Mouse (Mus musculus): Measurements from ENCODE around the gene Prdx2. TPM values are rescaled to one million over a fixed set of nuclear protein-coding genes. Genes with fewer than 3 reads are reported as not detected.

Gene Prdx2
- polyA plus RNA-seq, 1 experiment from 2014 or later = 644 TPM

GRCm38 (mm10) chr8:84987903-84988302 is 18.5 kb downstream of the Prdx2 start:
- no peak for ATAC-seq (ENCODE audit: low read depth)
- no peaks in the 10 kb centered on the region for H3K9me3 ChIP-seq (ENCODE audit: control insufficient read depth, low read length)
- H3K4me2 ChIP-seq (ENCODE audit: low read depth, low read length) = no peak overlapping the region
- H3K36me3 ChIP-seq (ENCODE audit: control insufficient read depth, insufficient read depth, low read length) = no peaks in the 10 kb centered on the region
- no peak overlapping the region for H3K4me3 ChIP-seq (ENCODE audit: low read length)
- peaks cover 40% of the 10 kb centered on the region for H3K4me1 ChIP-seq (replicated peaks; ENCODE audit: control insufficient read depth, insufficient read depth, low read length)
- 60% methylated on average over 2 of the region's 2 CpGs for WGBS
- no peak overlapping the region for H3K9ac ChIP-seq (ENCODE audit: low read length)
- no peak overlapping the region for H3K27ac ChIP-seq (ENCODE audit: low read length)
- H3K27me3 ChIP-seq (ENCODE audit: control insufficient read depth, insufficient read depth, low read depth, low read length) = no peaks in the 10 kb centered on the region

GRCm38 (mm10) chr8:84989311-84989731 is 19.9 kb downstream of the Prdx2 start:
- H3K9me3 ChIP-seq (ENCODE audit: control insufficient read depth, low read length) = no peaks in the 10 kb centered on the region
- peaks cover 32% of the 10 kb centered on the region for H3K4me1 ChIP-seq (replicated peaks; ENCODE audit: control insufficient read depth, insufficient read depth, low read length)
- H3K9ac ChIP-seq (ENCODE audit: low read length) = peak overlapping the region; percentile 29
- peak overlapping the region; percentile 17; the same call in 1 of the 2 replicates for H3K4me3 ChIP-seq (ENCODE audit: low read length)
- H3K4me2 ChIP-seq (ENCODE audit: low read depth, low read length) = peak overlapping the region; percentile 88
- peak overlapping the region; percentile 66 for H3K27ac ChIP-seq (ENCODE audit: low read length)
- no peak for ATAC-seq (ENCODE audit: low read depth)
- no peaks in the 10 kb centered on the region for H3K27me3 ChIP-seq (ENCODE audit: control insufficient read depth, insufficient read depth, low read depth, low read length)
- H3K36me3 ChIP-seq (ENCODE audit: control insufficient read depth, insufficient read depth, low read length) = no peaks in the 10 kb centered on the region
- WGBS = 14% methylated on average over 15 of the region's 15 CpGs

GRCm38 (mm10) chr8:84989810-84990209 is 20.4 kb downstream of the Prdx2 start:
- Histone ChIP-seq H3K4me2 (ENCODE audit: low read depth, low read length) (peak overlapping the region; percentile 88), H3K27me3 (ENCODE audit: control insufficient read depth, insufficient read depth, low read depth, low read length) (no peaks in the 10 kb centered on the region), H3K9me3 (ENCODE audit: control insufficient read depth, low read length) (no peaks in the 10 kb centered on the region), H3K27ac (ENCODE audit: low read length) (peak overlapping the region; percentile 94), H3K4me1 (replicated peaks; ENCODE audit: control insufficient read depth, insufficient read depth, low read length) (peaks cover 28% of the 10 kb centered on the region), H3K36me3 (ENCODE audit: control insufficient read depth, insufficient read depth, low read length) (no peaks in the 10 kb centered on the region), H3K4me3 (ENCODE audit: low read length) (peak overlapping the region; percentile 73), H3K9ac (ENCODE audit: low read length) (peak overlapping the region; percentile 75)
- peak; percentile 64 for ATAC-seq (ENCODE audit: low read depth)
- under 1% methylated on average over 15 of the region's 15 CpGs for WGBS

GRCm38 (mm10) chr8:84990349-84990748 is 21.0 kb downstream of the Prdx2 start, which contains the start of gene Hook2:
TSS of gene Hook2 (plus strand) at chr8:84990603.
- under 1% methylated on average over 27 of the region's 28 CpGs for WGBS
- H3K4me2 ChIP-seq (ENCODE audit: low read depth, low read length) = peak within 1 kb of the TSS; percentile 88
- H3K27me3 ChIP-seq (ENCODE audit: control insufficient read depth, insufficient read depth, low read depth, low read length) = no peaks in the 10 kb centered on the region; the same call in 1 of the 2 replicates
- peak within 1 kb of the TSS; percentile 82 for H3K9ac ChIP-seq (ENCODE audit: low read length)
- peak; percentile 91 for ATAC-seq (ENCODE audit: low read depth)
- no peaks in the 10 kb centered on the region for H3K9me3 ChIP-seq (ENCODE audit: control insufficient read depth, low read length)
- peaks cover 22% of the 10 kb centered on the region for H3K4me1 ChIP-seq (replicated peaks; ENCODE audit: control insufficient read depth, insufficient read depth, low read length)
- H3K27ac ChIP-seq (ENCODE audit: low read length) = peak within 1 kb of the TSS; percentile 94
- no peaks in the 10 kb centered on the region for H3K36me3 ChIP-seq (ENCODE audit: control insufficient read depth, insufficient read depth, low read length)
- peak within 1 kb of the TSS; percentile 73 for H3K4me3 ChIP-seq (ENCODE audit: low read length)

- ATAC-seq (ENCODE audit: low read depth) = peak; percentile 70
- no peaks in the 10 kb centered on the region for H3K9me3 ChIP-seq (ENCODE audit: control insufficient read depth, low read length)
- H3K4me3 ChIP-seq (ENCODE audit: low read length) = peak overlapping the region; percentile 73
- peak overlapping the region; percentile 93 for H3K27ac ChIP-seq (ENCODE audit: low read length)
- peaks cover 19% of the 10 kb centered on the region for H3K4me1 ChIP-seq (replicated peaks; ENCODE audit: control insufficient read depth, insufficient read depth, low read length)
- 2% methylated on average over 15 of the region's 15 CpGs for WGBS
- peak overlapping the region; percentile 88 for H3K4me2 ChIP-seq (ENCODE audit: low read depth, low read length)
- peak overlapping the region; percentile 82 for H3K9ac ChIP-seq (ENCODE audit: low read length)
- H3K27me3 ChIP-seq (ENCODE audit: control insufficient read depth, insufficient read depth, low read depth, low read length) = no peaks in the 10 kb centered on the region; the same call in 1 of the 2 replicates
- no peaks in the 10 kb centered on the region for H3K36me3 ChIP-seq (ENCODE audit: control insufficient read depth, insufficient read depth, low read length)
Observed at GRCm38 (mm10) chr8:84990836-84991235, 21.4 kb downstream of the Prdx2 start.

- Histone ChIP-seq H3K9ac (ENCODE audit: low read length) (no peak overlapping the region), H3K36me3 (ENCODE audit: control insufficient read depth, insufficient read depth, low read length) (no peaks in the 10 kb centered on the region), H3K27me3 (ENCODE audit: control insufficient read depth, insufficient read depth, low read depth, low read length) (no peaks in the 10 kb centered on the region; the same call in 1 of the 2 replicates), H3K4me1 (replicated peaks; ENCODE audit: control insufficient read depth, insufficient read depth, low read length) (peaks cover 7% of the 10 kb centered on the region), H3K4me2 (ENCODE audit: low read depth, low read length) (no peak overlapping the region), H3K9me3 (ENCODE audit: control insufficient read depth, low read length) (no peaks in the 10 kb centered on the region), H3K4me3 (ENCODE audit: low read length) (no peak overlapping the region), H3K27ac (ENCODE audit: low read length) (no peak overlapping the region)
- 88% methylated on average over 9 of the region's 9 CpGs for WGBS
- no peak for ATAC-seq (ENCODE audit: low read depth)
Observed at GRCm38 (mm10) chr8:84994375-84994774, 25.0 kb downstream of the Prdx2 start.

GRCm38 (mm10) chr8:84995680-84996079 is 26.3 kb downstream of the Prdx2 start:
- Histone ChIP-seq H3K27ac (ENCODE audit: low read length) (no peak overlapping the region), H3K9me3 (ENCODE audit: control insufficient read depth, low read length) (no peaks in the 10 kb centered on the region), H3K36me3 (ENCODE audit: control insufficient read depth, insufficient read depth, low read length) (no peaks in the 10 kb centered on the region), H3K4me3 (ENCODE audit: low read length) (no peak overlapping the region), H3K4me2 (ENCODE audit: low read depth, low read length) (no peak overlapping the region), H3K27me3 (ENCODE audit: control insufficient read depth, insufficient read depth, low read depth, low read length) (no peaks in the 10 kb centered on the region; the same call in 1 of the 2 replicates), H3K4me1 (replicated peaks; ENCODE audit: control insufficient read depth, insufficient read depth, low read length) (peaks cover 5% of the 10 kb centered on the region; the same call in 1 of the 2 replicates), H3K9ac (ENCODE audit: low read length) (no peak overlapping the region)
- 25% methylated on average over 25 of the region's 25 CpGs for WGBS
- no peak for ATAC-seq (ENCODE audit: low read depth)

- H3K27me3 ChIP-seq (ENCODE audit: control insufficient read depth, insufficient read depth, low read depth, low read length) = no peaks in the 10 kb centered on the region; the same call in 1 of the 2 replicates
- no peaks in the 10 kb centered on the region for H3K9me3 ChIP-seq (ENCODE audit: control insufficient read depth, low read length)
- no peak overlapping the region for H3K27ac ChIP-seq (ENCODE audit: low read length)
- no peak overlapping the region for H3K9ac ChIP-seq (ENCODE audit: low read length)
- no peak overlapping the region for H3K4me3 ChIP-seq (ENCODE audit: low read length)
- no peaks in the 10 kb centered on the region for H3K36me3 ChIP-seq (ENCODE audit: control insufficient read depth, insufficient read depth, low read length)
- ATAC-seq (ENCODE audit: low read depth) = no peak
- H3K4me2 ChIP-seq (ENCODE audit: low read depth, low read length) = no peak overlapping the region
- 77% methylated on average over 5 of the region's 5 CpGs for WGBS
- H3K4me1 ChIP-seq (replicated peaks; ENCODE audit: control insufficient read depth, insufficient read depth, low read length) = no peaks in the 10 kb centered on the region
Observed at GRCm38 (mm10) chr8:84996978-84997377, 27.6 kb downstream of the Prdx2 start.

- peak; percentile 65 for ATAC-seq (ENCODE audit: low read depth)
- Histone ChIP-seq H3K4me3 (ENCODE audit: low read length) (no peak overlapping the region), H3K9me3 (ENCODE audit: control insufficient read depth, low read length) (no peaks in the 10 kb centered on the region), H3K4me1 (replicated peaks; ENCODE audit: control insufficient read depth, insufficient read depth, low read length) (no peaks in the 10 kb centered on the region), H3K36me3 (ENCODE audit: control insufficient read depth, insufficient read depth, low read length) (no peaks in the 10 kb centered on the region), H3K27me3 (ENCODE audit: control insufficient read depth, insufficient read depth, low read depth, low read length) (no peaks in the 10 kb centered on the region; the same call in 1 of the 2 replicates), H3K4me2 (ENCODE audit: low read depth, low read length) (0 out of 2 replicates have a peak overlapping the region, but pooled peaks have one; percentile 4), H3K9ac (ENCODE audit: low read length) (peak overlapping the region; percentile 42; the same call in 1 of the 2 replicates), H3K27ac (ENCODE audit: low read length) (no peak overlapping the region)
- 10% methylated on average over 19 of the region's 19 CpGs for WGBS
Observed at GRCm38 (mm10) chr8:84997649-84998295, 28.4 kb downstream of the Prdx2 start.

All from lung, embryonic 16.5 days (tissue).